Mouse (Mus musculus): ENCODE data around the gene Setdb1. TPM values are rescaled to one million over a fixed set of nuclear protein-coding genes. Genes with fewer than 3 reads are reported as not detected.

The Setdb1 gene
- total RNA-seq, 2 experiments from 2014 or later = 23.8 to 30.8 TPM

Other genes with a start within 250 kb of the Setdb1 start
- 10 to 100 TPM; 56.2 to 69.5 TPM for gene Vps72, start 246.2 kb downstream of the Setdb1 start, total RNA-seq (2021)
- 10 to 100 TPM in 1 of 2 experiments, 1 to 10 TPM in 1; 8.1 to 25.3 TPM for gene Tmod4, start 232.7 kb downstream of the Setdb1 start, total RNA-seq (2021)
- gene Scnm1, start 223.2 kb downstream of the Setdb1 start, total RNA-seq (2021) = 10 to 100 TPM; 30.6 to 38.6 TPM
- gene Lysmd1, start 223.1 kb downstream of the Setdb1 start, total RNA-seq (2021) = 1 to 10 TPM; 9.2 to 9.8 TPM
- 1 to 10 TPM; 3.7 to 4.4 TPM for gene Tnfaip8l2, start 214.8 kb downstream of the Setdb1 start, total RNA-seq (2021)
- gene Sema6c, start 196.7 kb downstream of the Setdb1 start, total RNA-seq (2021) = 10 to 100 TPM in 1 of 2 experiments, 1 to 10 TPM in 1; 8.3 to 17.1 TPM
- gene Gabpb2, start 139.3 kb downstream of the Setdb1 start, total RNA-seq (2021) = 10 to 100 TPM; 20.6 to 25.2 TPM
- gene Cdc42se1, start 128.5 kb downstream of the Setdb1 start, total RNA-seq (2021) = 10 to 100 TPM; 62.4 to 69.7 TPM
- 10 to 100 TPM; 13.8 to 23.7 TPM for gene Mllt11, start 125.0 kb downstream of the Setdb1 start, total RNA-seq (2021)
- under 1 TPM in 1 of 2 experiments, not detected in 1; 0.18 TPM for gene Gm128, start 115.6 kb downstream of the Setdb1 start, total RNA-seq (2021)
- gene Bnipl, start 106.0 kb downstream of the Setdb1 start, total RNA-seq (2021) = under 1 TPM in 1 of 2 experiments, not detected in 1; 0.42 TPM
- 10 to 100 TPM; 71.2 to 78.1 TPM for gene Mindy1, start 75.9 kb downstream of the Setdb1 start, total RNA-seq (2021)
- gene Prune1, start 75.1 kb downstream of the Setdb1 start, total RNA-seq (2021) = 10 to 100 TPM; 22.2 to 27.9 TPM
- gene Anxa9, start 50.0 kb downstream of the Setdb1 start, total RNA-seq (2021) = 1 to 10 TPM; 1.1 to 1.3 TPM
- 100 to 1,000 TPM; 138 to 147 TPM for gene Cers2, start 42.4 kb downstream of the Setdb1 start, total RNA-seq (2021)
- not detected for gene 4930558C23Rik, start 45.6 kb upstream of the Setdb1 start, total RNA-seq (2021)
- 10 to 100 TPM; 53.4 to 64.5 TPM for gene Arnt, start 77.2 kb upstream of the Setdb1 start, total RNA-seq (2021)
- 10 to 100 TPM; 15.1 to 58.9 TPM for gene Ctsk, start 142.1 kb upstream of the Setdb1 start, total RNA-seq (2021)
- 10 to 100 TPM; 18.8 to 23.5 TPM for gene Ctss, start 169.6 kb upstream of the Setdb1 start, total RNA-seq (2021)
- gene Hormad1, start 202.5 kb upstream of the Setdb1 start, total RNA-seq (2021) = not detected
- gene Golph3l, start 231.7 kb upstream of the Setdb1 start, total RNA-seq (2021) = 10 to 100 TPM; 31.9 to 35.4 TPM